Mouse (Mus musculus) heart, embryonic 11.5 days (tissue): ENCODE data around the gene Hectd2. TPM values are rescaled to one million over a fixed set of nuclear protein-coding genes. Genes with fewer than 3 reads are reported as not detected.
A peak's percentile ranks its signal among the peaks of the same experiment; 100 is the strongest.

ENCODE experiments used
- ATAC-seq: fragments of 200-750 bp; cut with Nextera tagmentation; replicated peaks from 2 replicates; pipeline ENCODE4 v1.8.0; 2017; ENCODE audit warnings: moderate library complexity; ENCODE audit not compliant: insufficient number of reproducible peaks, low FRiP score, low TSS enrichment
- H3K27ac ChIP-seq: fragments of 300-500 bp; sonication (generic); 2 replicates; pipeline ENCODE4 v1.5.1; 2014; ENCODE audit warnings: mild to moderate bottlenecking, low read depth, low read length
- H3K27me3 ChIP-seq: fragments of 300-500 bp; sonication (generic); 2 replicates; pipeline ENCODE4 v1.6.1; 2014; ENCODE audit warnings: mild to moderate bottlenecking, low read length, mixed read lengths; ENCODE audit not compliant: control insufficient read depth, insufficient read depth
- H3K36me3 ChIP-seq: fragments of 300-500 bp; sonication (generic); 2 replicates; pipeline ENCODE4 v1.6.1; 2014; ENCODE audit warnings: mild to moderate bottlenecking, low read length, moderate library complexity, mixed read lengths; ENCODE audit not compliant: control insufficient read depth, insufficient read depth
- H3K4me1 ChIP-seq: fragments of 300-500 bp; sonication (generic); 2 replicates; pipeline ENCODE4 v1.6.1; 2014; ENCODE audit warnings: low read length; ENCODE audit not compliant: control insufficient read depth, insufficient read depth
- H3K4me2 ChIP-seq: fragments of 300-500 bp; sonication (generic); 2 replicates; pipeline ENCODE4 v1.6.1; 2014; ENCODE audit warnings: mild to moderate bottlenecking, moderate library complexity
- H3K4me3 ChIP-seq: fragments of 300-500 bp; sonication (generic); 2 replicates; pipeline ENCODE4 v1.5.1; 2014; ENCODE audit warnings: low read depth, low read length
- H3K9ac ChIP-seq: fragments of 300-500 bp; sonication (generic); 2 replicates; pipeline ENCODE4 v1.6.1; 2014; ENCODE audit warnings: mild to moderate bottlenecking, low read depth, low read length, moderate library complexity
- H3K9me3 ChIP-seq: fragments of 300-500 bp; sonication (generic); replicated peaks from 2 replicates; pipeline ENCODE4 v1.6.1; 2016; ENCODE audit warnings: low read length; ENCODE audit not compliant: control insufficient read depth
- WGBS: fragments of 180-500 bp; shearing (Covaris S2); extraction: QIAGEN DNeasy Blood & Tissue Kit; methylation state at CpG from one replicate; pipeline ENCODE4 v1.1.7; 2014; ENCODE audit not compliant: insufficient replicate concordance; 5-methylcytosine and 5-hydroxymethylcytosine counted together
- polyA plus RNA-seq: library from polyadenylated mRNA; unstranded; fragments of >200 nt; fragmentation: Nextera tagmentation; extraction: Ambion mirVana; gene quantifications from 2 replicates; pipeline ENCODE4 v1.2.1, GENCODE M21; 2014

Hectd2 gene
- polyA plus RNA-seq, 1 experiment from 2014 or later, result 10.1 TPM

GRCm38 (mm10) chr19:36667368-36667767 lies 112.9 kb downstream of the Hectd2 start:
- Histone ChIP-seq H3K4me2 (no peak overlapping the region), H3K27me3 (no peaks in the 10 kb centered on the region), H3K27ac (no peak overlapping the region), H3K36me3 (no peaks in the 10 kb centered on the region), H3K9ac (no peak overlapping the region), H3K4me1 (peaks cover 54% of the 10 kb centered on the region), H3K9me3 (no peaks in the 10 kb centered on the region), H3K4me3 (no peak overlapping the region)
- no peak for ATAC-seq
- WGBS, result 85% methylated on average over 6 of the region's 6 CpGs

- no peaks in the 10 kb centered on the region for H3K9me3 ChIP-seq
- no peak for ATAC-seq
- no peak overlapping the region for H3K4me2 ChIP-seq
- no peak overlapping the region for H3K27ac ChIP-seq
- H3K9ac ChIP-seq, result no peak overlapping the region
- no peak overlapping the region for H3K4me3 ChIP-seq
- H3K4me1 ChIP-seq, result peaks cover 54% of the 10 kb centered on the region
- no peaks in the 10 kb centered on the region for H3K27me3 ChIP-seq
- H3K36me3 ChIP-seq, result no peaks in the 10 kb centered on the region
- 91% methylated on average over 1 of the region's 1 CpGs for WGBS
Observed at GRCm38 (mm10) chr19:36668098-36668497, 113.7 kb downstream of the Hectd2 start.

GRCm38 (mm10) chr19:36668881-36669639 lies 114.6 kb downstream of the Hectd2 start:
- WGBS, result 22% methylated on average over 2 of the region's 2 CpGs
- H3K36me3 ChIP-seq, result no peaks in the 10 kb centered on the region

GRCm38 (mm10) chr19:36669720-36670451 lies 115.4 kb downstream of the Hectd2 start:
- H3K27ac ChIP-seq, result peak overlapping the region; percentile 74
- no peak overlapping the region for H3K4me3 ChIP-seq
- WGBS, result 55% methylated on average over 5 of the region's 5 CpGs
- H3K4me2 ChIP-seq, result no peak overlapping the region
- no peaks in the 10 kb centered on the region for H3K9me3 ChIP-seq
- ATAC-seq, result no peak
- H3K9ac ChIP-seq, result no peak overlapping the region
- H3K4me1 ChIP-seq, result peaks cover 44% of the 10 kb centered on the region
- H3K27me3 ChIP-seq, result no peaks in the 10 kb centered on the region
- H3K36me3 ChIP-seq, result no peaks in the 10 kb centered on the region

More at GRCm38 (mm10) chr19:36668881-36669639, 114.6 kb downstream of the Hectd2 start:
- Histone ChIP-seq H3K27ac (peak overlapping the region; percentile 74), H3K9ac (no peak overlapping the region), H3K4me3 (no peak overlapping the region), H3K4me1 (peaks cover 51% of the 10 kb centered on the region), H3K9me3 (no peaks in the 10 kb centered on the region), H3K27me3 (no peaks in the 10 kb centered on the region), H3K4me2 (peak overlapping the region; percentile 15; the same call in 1 of the 2 replicates)
- peak; percentile 59 for ATAC-seq

Other genes with a start within 250 kb of the Hectd2 start
- gene Pcgf5, start 206.3 kb upstream of the Hectd2 start, polyA plus RNA-seq, result 40.6 and 43.4 TPM in 2 replicates
- gene Ppp1r3c, start 182.0 kb downstream of the Hectd2 start, polyA plus RNA-seq, result 58.4 and 72.9 TPM in 2 replicates